Mouse (Mus musculus) cerebellum, adult 2 months (tissue): ENCODE measurements at regions not wholly inside any gene's neighbourhood (a gene's known extent, or its start where the extent isn't known, plus 50 kb on each side); places are given as distances from the start of the nearest gene placed in this dataset.

Source experiments
- DNase-seq, 2 experiments: peaks; one replicate each; pipeline ENCODE4 v3.0.0; 2021
- H3K27ac ChIP-seq: fragments of 200-500 bp; 2 replicates; pipeline ENCODE4 v1.5.1; 2012; ENCODE audit warnings: low read length, control low read depth, inconsistent platforms; ENCODE audit not compliant: insufficient read depth
- H3K27me3 ChIP-seq: fragments of 200-500 bp; 2 replicates; pipeline ENCODE4 v1.6.1; 2012; ENCODE audit warnings: inconsistent platforms, mild to moderate bottlenecking, low read length, moderate library complexity; ENCODE audit not compliant: control insufficient read depth, insufficient read depth
- H3K4me1 ChIP-seq: fragments of 200-500 bp; 2 replicates; pipeline ENCODE4 v1.6.1; 2011; ENCODE audit warnings: low read length; ENCODE audit not compliant: control insufficient read depth, insufficient read depth
- H3K4me3 ChIP-seq: fragments of 200-500 bp; replicated peaks from 2 replicates; pipeline ENCODE3; 2011; ENCODE audit warnings: mild to moderate bottlenecking, low read depth, low read length, control low read depth; ENCODE audit not compliant: insufficient read depth
- CTCF ChIP-seq: fragments of 200-500 bp; IDR thresholded peaks from 2 replicates; pipeline ENCODE4 v1.5.1; 2011; ENCODE audit warnings: low read depth, mild to moderate bottlenecking, control low read depth, low read length, moderate library complexity, borderline replicate concordance; ENCODE audit not compliant: insufficient read depth
- POLR2A ChIP-seq: fragments of 200-500 bp; IDR thresholded peaks from 2 replicates; pipeline ENCODE4 v1.6.1; 2011; ENCODE audit warnings: low read length, control low read depth, borderline replicate concordance; ENCODE audit not compliant: insufficient read depth
- WGBS: fragments of 180-500 bp; shearing (Covaris S2); methylation state at CpG from one replicate; pipeline ENCODE4 v1.1.7; 2018; 5-methylcytosine and 5-hydroxymethylcytosine counted together

GRCm38 (mm10) chr2:51055339-51055738 lies 93.6 kb downstream of the Rnd3 start:
- H3K27ac ChIP-seq = no peak overlapping the region
- H3K27me3 ChIP-seq = no peaks in the 10 kb centered on the region
- no peak for TF ChIP-seq CTCF
- no peak for TF ChIP-seq POLR2A
- H3K4me3 ChIP-seq = no peak overlapping the region
- DNase-seq = no peak
- 23% methylated on average over 3 of the region's 3 CpGs for WGBS
- H3K4me1 ChIP-seq = no peaks in the 10 kb centered on the region

- no peak for TF ChIP-seq POLR2A
- TF ChIP-seq CTCF = no peak
- no peaks in the 10 kb centered on the region for H3K27me3 ChIP-seq
- H3K4me3 ChIP-seq = no peak overlapping the region
- H3K4me1 ChIP-seq = no peaks in the 10 kb centered on the region
- WGBS = 78% methylated on average over 3 of the region's 3 CpGs
- no peak overlapping the region for H3K27ac ChIP-seq
- no peak for DNase-seq
These were observed 99.1 kb downstream of the Rnd3 start for GRCm38 (mm10) chr2:51049834-51050170.

- Histone ChIP-seq H3K27ac (no peak overlapping the region), H3K4me1 (no peaks in the 10 kb centered on the region), H3K27me3 (no peaks in the 10 kb centered on the region), H3K4me3 (no peak overlapping the region)
- TF ChIP-seq POLR2A (no peak), CTCF (no peak)
- WGBS = 78% methylated on average over 8 of the region's 8 CpGs
- DNase-seq = no peak
These were observed 99.6 kb downstream of the Rnd3 start for GRCm38 (mm10) chr2:51049101-51049833.

GRCm38 (mm10) chr2:51047520-51047919 lies 101.4 kb downstream of the Rnd3 start:
- no peak for DNase-seq
- Histone ChIP-seq H3K27ac (no peak overlapping the region), H3K4me1 (no peaks in the 10 kb centered on the region), H3K27me3 (no peaks in the 10 kb centered on the region), H3K4me3 (no peak overlapping the region)
- TF ChIP-seq POLR2A (no peak), CTCF (no peak)
- WGBS = 94% methylated on average over 5 of the region's 5 CpGs

DNA sequence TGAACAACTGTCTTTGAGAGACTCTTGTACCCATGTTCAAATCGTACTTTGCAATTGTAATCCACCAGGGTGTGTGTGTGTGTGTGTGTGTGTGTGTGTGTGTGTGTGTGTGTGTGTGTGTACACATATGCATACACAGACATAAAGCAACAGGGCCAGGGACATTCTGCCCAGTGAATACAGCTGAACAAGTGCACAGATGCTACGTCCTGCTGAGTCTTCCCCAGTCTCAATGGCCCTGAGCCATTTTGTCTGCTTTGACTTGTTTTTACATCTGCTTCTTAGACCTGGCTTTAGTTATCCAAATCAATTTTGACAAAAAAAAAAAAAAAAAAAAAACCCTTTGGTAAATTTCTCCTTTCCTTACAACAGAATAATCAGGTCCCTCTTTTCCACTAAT lies 103.3 kb downstream of the Rnd3 start:
- TF ChIP-seq CTCF (no peak), POLR2A (no peak)
- DNase-seq = no peak
- Histone ChIP-seq H3K27ac (no peak overlapping the region), H3K27me3 (no peaks in the 10 kb centered on the region), H3K4me1 (no peaks in the 10 kb centered on the region), H3K4me3 (no peak overlapping the region)
- 51% methylated on average over 2 of the region's 2 CpGs for WGBS

GRCm38 (mm10) chr2:51041101-51041500 lies 107.8 kb downstream of the Rnd3 start:
- 75% methylated on average over 7 of the region's 7 CpGs for WGBS
- Histone ChIP-seq H3K27me3 (no peaks in the 10 kb centered on the region), H3K4me3 (no peak overlapping the region), H3K4me1 (no peaks in the 10 kb centered on the region), H3K27ac (no peak overlapping the region)
- TF ChIP-seq CTCF (no peak), POLR2A (no peak)
- DNase-seq = no peak

- WGBS = 34% methylated on average over 6 of the region's 6 CpGs
- Histone ChIP-seq H3K4me3 (no peak overlapping the region), H3K27me3 (no peaks in the 10 kb centered on the region), H3K4me1 (no peaks in the 10 kb centered on the region), H3K27ac (no peak overlapping the region)
- no peak for DNase-seq
- TF ChIP-seq CTCF (no peak), POLR2A (no peak)
These were observed 110.2 kb downstream of the Rnd3 start for GRCm38 (mm10) chr2:51038685-51039084.

GRCm38 (mm10) chr2:51036995-51037394 lies 111.9 kb downstream of the Rnd3 start:
- no peak for TF ChIP-seq CTCF
- no peak overlapping the region for H3K27ac ChIP-seq
- H3K4me3 ChIP-seq = no peak overlapping the region
- no peak for DNase-seq
- WGBS = 87% methylated on average over 5 of the region's 5 CpGs
- no peaks in the 10 kb centered on the region for H3K27me3 ChIP-seq
- no peaks in the 10 kb centered on the region for H3K4me1 ChIP-seq
